Mouse (Mus musculus): ENCODE results near the gene S1pr3. TPM values are rescaled to one million over a fixed set of nuclear protein-coding genes. Genes with fewer than 3 reads are reported as not detected.

The S1pr3 gene
- polyA plus RNA-seq, 1 experiment from 2014 or later: 47.2 TPM

GRCm38 (mm10) chr13:51409936-51410481, 1.6 kb downstream of the S1pr3 start:
- peaks cover 2% of the 10 kb centered on the region; the same call in 1 of the 2 replicates for H3K9me3 ChIP-seq (ENCODE audit: control insufficient read depth, low read length)
- H3K27ac ChIP-seq (ENCODE audit: low read depth, low read length): no peak overlapping the region
- no peak for DNase-seq (ENCODE audit: low spot score)
- no peak overlapping the region for H3K9ac ChIP-seq (ENCODE audit: low read length)
- peaks cover 11% of the 10 kb centered on the region; the same call in 1 of the 2 replicates for H3K4me1 ChIP-seq (replicated peaks; ENCODE audit: control insufficient read depth, insufficient read depth, low read length)
- peak overlapping the region; percentile 34; the same call in 1 of the 2 replicates for H3K4me3 ChIP-seq (ENCODE audit: low read depth, low read length)
- 0 out of 2 replicates have a peak overlapping the region, but pooled peaks have one; percentile 18 for H3K4me2 ChIP-seq (ENCODE audit: low read depth, low read length, severe bottlenecking)
- ATAC-seq (replicated peaks; ENCODE audit: low FRiP score): no peak
- WGBS: 77% methylated on average over 6 of the region's 6 CpGs
- H3K27me3 ChIP-seq (ENCODE audit: control insufficient read depth, insufficient read depth, low read length): no peaks in the 10 kb centered on the region
- no peaks in the 10 kb centered on the region for H3K36me3 ChIP-seq (ENCODE audit: control insufficient read depth, insufficient read depth, low read length)

GRCm38 (mm10) chr13:51411243-51411642, 2.8 kb downstream of the S1pr3 start:
- peak overlapping the region; percentile 26; the same call in 1 of the 2 replicates for H3K4me2 ChIP-seq (ENCODE audit: low read depth, low read length, severe bottlenecking)
- WGBS: 70% methylated on average over 9 of the region's 9 CpGs
- ATAC-seq (replicated peaks; ENCODE audit: low FRiP score) (no peak), DNase-seq (ENCODE audit: low spot score) (no peak)
- H3K9me3 ChIP-seq (ENCODE audit: control insufficient read depth, low read length): peaks cover 5% of the 10 kb centered on the region; the same call in 1 of the 2 replicates
- peaks cover 11% of the 10 kb centered on the region; the same call in 1 of the 2 replicates for H3K4me1 ChIP-seq (replicated peaks; ENCODE audit: control insufficient read depth, insufficient read depth, low read length)
- no peak overlapping the region for H3K4me3 ChIP-seq (ENCODE audit: low read depth, low read length)
- no peaks in the 10 kb centered on the region for H3K36me3 ChIP-seq (ENCODE audit: control insufficient read depth, insufficient read depth, low read length)
- no peak overlapping the region for H3K9ac ChIP-seq (ENCODE audit: low read length)
- H3K27ac ChIP-seq (ENCODE audit: low read depth, low read length): no peak overlapping the region
- no peaks in the 10 kb centered on the region for H3K27me3 ChIP-seq (ENCODE audit: control insufficient read depth, insufficient read depth, low read length)

GRCm38 (mm10) chr13:51411696-51412430, 3.4 kb downstream of the S1pr3 start:
- DNase-seq (ENCODE audit: low spot score) (no peak), ATAC-seq (replicated peaks; ENCODE audit: low FRiP score) (no peak)
- Histone ChIP-seq H3K27ac (ENCODE audit: low read depth, low read length) (no peak overlapping the region), H3K4me1 (replicated peaks; ENCODE audit: control insufficient read depth, insufficient read depth, low read length) (peaks cover 11% of the 10 kb centered on the region; the same call in 1 of the 2 replicates), H3K9ac (ENCODE audit: low read length) (no peak overlapping the region), H3K27me3 (ENCODE audit: control insufficient read depth, insufficient read depth, low read length) (no peaks in the 10 kb centered on the region), H3K4me2 (ENCODE audit: low read depth, low read length, severe bottlenecking) (peak overlapping the region; percentile 26; the same call in 1 of the 2 replicates), H3K4me3 (ENCODE audit: low read depth, low read length) (no peak overlapping the region), H3K36me3 (ENCODE audit: control insufficient read depth, insufficient read depth, low read length) (no peaks in the 10 kb centered on the region), H3K9me3 (ENCODE audit: control insufficient read depth, low read length) (peaks cover 5% of the 10 kb centered on the region; the same call in 1 of the 2 replicates)
- WGBS: 62% methylated on average over 12 of the region's 12 CpGs

- Histone ChIP-seq H3K4me2 (ENCODE audit: low read depth, low read length, severe bottlenecking) (no peak overlapping the region), H3K4me3 (ENCODE audit: low read depth, low read length) (no peak overlapping the region), H3K27me3 (ENCODE audit: control insufficient read depth, insufficient read depth, low read length) (no peaks in the 10 kb centered on the region), H3K9ac (ENCODE audit: low read length) (no peak overlapping the region), H3K27ac (ENCODE audit: low read depth, low read length) (no peak overlapping the region), H3K36me3 (ENCODE audit: control insufficient read depth, insufficient read depth, low read length) (no peaks in the 10 kb centered on the region), H3K4me1 (replicated peaks; ENCODE audit: control insufficient read depth, insufficient read depth, low read length) (peaks cover 10% of the 10 kb centered on the region; the same call in 1 of the 2 replicates), H3K9me3 (ENCODE audit: control insufficient read depth, low read length) (peaks cover 5% of the 10 kb centered on the region; the same call in 1 of the 2 replicates)
- ATAC-seq (replicated peaks; ENCODE audit: low FRiP score) (no peak), DNase-seq (ENCODE audit: low spot score) (no peak)
- WGBS: 69% methylated on average over 3 of the region's 3 CpGs
These were observed 5.0 kb downstream of the S1pr3 start for GRCm38 (mm10) chr13:51413461-51413860.

- Histone ChIP-seq H3K4me3 (ENCODE audit: low read depth, low read length) (no peak overlapping the region), H3K4me2 (ENCODE audit: low read depth, low read length, severe bottlenecking) (no peak overlapping the region), H3K27me3 (ENCODE audit: control insufficient read depth, insufficient read depth, low read length) (no peaks in the 10 kb centered on the region), H3K27ac (ENCODE audit: low read depth, low read length) (no peak overlapping the region), H3K9ac (ENCODE audit: low read length) (no peak overlapping the region), H3K4me1 (replicated peaks; ENCODE audit: control insufficient read depth, insufficient read depth, low read length) (peaks cover 6% of the 10 kb centered on the region; the same call in 1 of the 2 replicates), H3K9me3 (ENCODE audit: control insufficient read depth, low read length) (peaks cover 5% of the 10 kb centered on the region; the same call in 1 of the 2 replicates), H3K36me3 (ENCODE audit: control insufficient read depth, insufficient read depth, low read length) (no peaks in the 10 kb centered on the region)
- no peak for ATAC-seq (replicated peaks; ENCODE audit: low FRiP score)
- no peak for DNase-seq (ENCODE audit: low spot score)
- 91% methylated on average over 11 of the region's 11 CpGs for WGBS
These were observed 8.3 kb downstream of the S1pr3 start for GRCm38 (mm10) chr13:51416727-51417126.

- Histone ChIP-seq H3K4me2 (ENCODE audit: low read depth, low read length, severe bottlenecking) (peak overlapping the region; percentile 43), H3K9ac (ENCODE audit: low read length) (peak overlapping the region; percentile 61), H3K9me3 (ENCODE audit: control insufficient read depth, low read length) (peaks cover 5% of the 10 kb centered on the region; the same call in 1 of the 2 replicates), H3K36me3 (ENCODE audit: control insufficient read depth, insufficient read depth, low read length) (no peaks in the 10 kb centered on the region), H3K4me1 (replicated peaks; ENCODE audit: control insufficient read depth, insufficient read depth, low read length) (peaks cover 6% of the 10 kb centered on the region; the same call in 1 of the 2 replicates), H3K27me3 (ENCODE audit: control insufficient read depth, insufficient read depth, low read length) (no peaks in the 10 kb centered on the region), H3K4me3 (ENCODE audit: low read depth, low read length) (peak overlapping the region; percentile 19), H3K27ac (ENCODE audit: low read depth, low read length) (no peak overlapping the region)
- 47% methylated on average over 6 of the region's 6 CpGs for WGBS
- ATAC-seq (replicated peaks; ENCODE audit: low FRiP score) (no peak; the same call in 1 of the 2 replicates), DNase-seq (ENCODE audit: low spot score) (no peak)
These were observed 9.4 kb downstream of the S1pr3 start for GRCm38 (mm10) chr13:51417796-51418195.

- 4% methylated on average over 20 of the region's 20 CpGs for WGBS
- Histone ChIP-seq H3K36me3 (ENCODE audit: control insufficient read depth, insufficient read depth, low read length) (no peaks in the 10 kb centered on the region), H3K27ac (ENCODE audit: low read depth, low read length) (no peak overlapping the region)
These were observed 10.0 kb downstream of the S1pr3 start for GRCm38 (mm10) chr13:51418268-51418941.

GRCm38 (mm10) chr13:51418942-51419451, 10.6 kb downstream of the S1pr3 start:
- H3K9ac ChIP-seq (ENCODE audit: low read length): no peak overlapping the region
- H3K4me3 ChIP-seq (ENCODE audit: low read depth, low read length): no peak overlapping the region
- H3K36me3 ChIP-seq (ENCODE audit: control insufficient read depth, insufficient read depth, low read length): no peaks in the 10 kb centered on the region

More at GRCm38 (mm10) chr13:51418268-51418941, 10.0 kb downstream of the S1pr3 start:
- H3K4me2 ChIP-seq (ENCODE audit: low read depth, low read length, severe bottlenecking): peak overlapping the region; percentile 43
- peak overlapping the region; percentile 19 for H3K4me3 ChIP-seq (ENCODE audit: low read depth, low read length)
- H3K4me1 ChIP-seq (replicated peaks; ENCODE audit: control insufficient read depth, insufficient read depth, low read length): peaks cover 6% of the 10 kb centered on the region; the same call in 1 of the 2 replicates
- ATAC-seq (replicated peaks; ENCODE audit: low FRiP score) (peak; percentile 82), DNase-seq (ENCODE audit: low spot score) (peak; percentile 98)
- peaks cover 5% of the 10 kb centered on the region; the same call in 1 of the 2 replicates for H3K9me3 ChIP-seq (ENCODE audit: control insufficient read depth, low read length)
- H3K27me3 ChIP-seq (ENCODE audit: control insufficient read depth, insufficient read depth, low read length): no peaks in the 10 kb centered on the region
- peak overlapping the region; percentile 61 for H3K9ac ChIP-seq (ENCODE audit: low read length)

More at GRCm38 (mm10) chr13:51418942-51419451, 10.6 kb downstream of the S1pr3 start:
- H3K4me2 ChIP-seq (ENCODE audit: low read depth, low read length, severe bottlenecking): no peak overlapping the region
- H3K27ac ChIP-seq (ENCODE audit: low read depth, low read length): no peak overlapping the region
- 79% methylated on average over 19 of the region's 19 CpGs for WGBS
- DNase-seq (ENCODE audit: low spot score): no peak
- H3K9me3 ChIP-seq (ENCODE audit: control insufficient read depth, low read length): peaks cover 5% of the 10 kb centered on the region; the same call in 1 of the 2 replicates
- H3K27me3 ChIP-seq (ENCODE audit: control insufficient read depth, insufficient read depth, low read length): no peaks in the 10 kb centered on the region
- ATAC-seq (replicated peaks; ENCODE audit: low FRiP score): peak; percentile 51
- peaks cover 6% of the 10 kb centered on the region; the same call in 1 of the 2 replicates for H3K4me1 ChIP-seq (replicated peaks; ENCODE audit: control insufficient read depth, insufficient read depth, low read length)

Measured in forebrain, embryonic 11.5 days (tissue).